Mouse (Mus musculus) heart, adult 9 months (tissue): ENCODE data around the gene Zbtb20.
A peak's percentile ranks its signal among the peaks of the same experiment; 100 is the strongest.

Experiments used
- DNase-seq, 2 experiments: peaks; one replicate each; pipeline ENCODE4 v3.0.0; 2022; ENCODE audit warnings: low spot score in 2 of 2

Zbtb20 gene

DNA sequence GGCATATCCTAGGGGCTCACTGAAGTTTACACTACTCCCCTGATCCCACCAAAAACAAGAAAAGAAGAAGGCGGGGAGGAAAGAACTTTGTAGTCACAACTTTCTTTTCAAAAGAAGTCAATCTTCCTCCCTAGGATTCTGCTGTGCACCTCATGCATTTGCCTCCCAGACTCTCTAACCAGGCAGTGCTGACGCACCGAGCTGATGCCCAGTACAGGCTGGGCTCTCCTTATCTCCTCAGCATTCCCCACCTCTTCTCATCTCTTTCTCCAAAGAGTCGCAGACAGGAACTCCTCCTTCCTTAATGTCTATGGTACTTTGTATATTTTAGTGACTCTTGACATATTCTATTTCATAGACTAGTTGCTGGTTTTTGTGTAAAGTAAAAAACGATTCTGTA is 638.3 kb downstream of the Zbtb20 start:
- DNase-seq: no peak

DNA sequence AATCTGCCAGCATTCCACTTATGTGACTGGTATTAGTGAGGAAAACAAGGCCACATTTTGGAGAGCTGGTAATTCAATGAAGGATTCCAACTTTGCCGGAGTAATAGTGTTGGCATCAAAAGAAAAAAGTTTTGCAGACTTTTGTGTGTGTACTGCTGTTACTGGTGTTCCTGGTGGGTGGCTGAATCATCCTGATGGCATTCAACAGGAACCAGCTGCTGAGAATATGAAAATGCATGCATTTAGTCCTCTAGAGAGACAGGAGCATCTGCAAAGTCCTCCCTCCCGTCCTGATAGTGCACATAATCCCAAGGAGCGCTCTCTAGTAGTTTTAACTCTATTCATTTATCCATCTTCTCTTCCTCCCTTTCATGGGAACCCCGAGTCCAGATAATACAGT is 639.9 kb downstream of the Zbtb20 start:
- DNase-seq: no peak

DNA sequence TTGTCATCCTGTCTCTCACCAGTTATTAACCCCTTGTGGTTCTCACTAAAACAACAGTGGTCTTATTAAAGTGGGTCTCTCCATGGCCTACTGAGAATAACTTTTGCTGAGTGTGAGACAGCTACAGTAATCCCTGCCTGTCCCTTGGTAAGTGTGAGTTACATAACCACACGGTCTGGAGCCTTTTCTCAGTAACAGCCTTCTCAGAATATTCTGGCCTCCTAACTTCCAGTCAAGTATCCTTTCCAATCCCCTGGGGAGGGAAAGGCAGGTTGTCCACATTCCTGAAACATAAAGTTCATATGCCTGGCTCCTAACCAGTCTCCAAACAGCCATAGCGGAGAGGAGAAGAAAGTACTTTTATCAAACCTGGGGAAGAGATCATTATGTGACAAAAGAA is 644.6 kb downstream of the Zbtb20 start:
- DNase-seq: peak in 1 of 2 experiments; percentile 33

DNA sequence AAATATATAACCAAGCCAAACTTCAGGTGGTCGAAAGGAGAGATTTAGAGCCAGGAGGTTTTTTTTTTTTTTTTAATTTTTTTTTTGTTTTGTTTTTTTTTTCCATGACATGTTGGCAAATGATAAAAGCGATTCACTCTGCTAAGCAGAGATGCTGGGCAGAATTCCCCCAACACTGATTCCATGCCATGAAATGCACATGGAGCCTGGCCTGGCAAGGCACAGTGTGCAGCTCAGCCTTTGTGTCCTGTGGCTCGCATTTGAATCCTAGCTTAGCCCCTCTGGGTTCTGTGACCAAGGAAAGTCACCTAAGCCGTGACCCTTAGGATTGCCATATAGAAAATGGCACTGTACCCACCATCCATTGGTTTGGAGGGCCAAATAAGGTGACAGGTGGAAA is 646.8 kb downstream of the Zbtb20 start:
- DNase-seq: no peak

- DNase-seq: no peak
Observed at GRCm38 (mm10) chr16:43524179-43524578, 648.5 kb downstream of the Zbtb20 start.

- DNase-seq: no peak
Observed at GRCm38 (mm10) chr16:43525624-43526023, 649.9 kb downstream of the Zbtb20 start.

DNA sequence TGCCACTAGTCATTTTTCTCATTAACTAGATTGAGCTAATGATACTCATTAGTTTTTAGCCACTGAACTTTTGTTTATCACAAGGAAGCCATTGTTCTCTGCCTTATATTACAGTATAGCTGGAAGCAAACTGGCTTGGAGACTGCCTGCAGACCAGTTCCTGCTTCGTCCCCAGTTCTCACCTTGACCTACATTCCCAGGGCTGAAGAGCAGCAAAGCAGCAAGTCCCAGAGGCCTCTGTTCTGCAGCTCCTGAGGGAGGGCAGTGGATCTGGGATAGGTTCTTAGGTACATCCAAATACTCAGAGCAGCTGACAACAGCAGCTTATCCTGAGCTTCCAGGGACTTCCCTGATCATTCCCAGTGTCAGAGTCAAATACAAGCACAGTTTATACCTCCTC is 652.6 kb downstream of the Zbtb20 start:
- DNase-seq: no peak

- no peak for DNase-seq
Observed at GRCm38 (mm10) chr16:43531328-43531727, 655.6 kb downstream of the Zbtb20 start.

DNA sequence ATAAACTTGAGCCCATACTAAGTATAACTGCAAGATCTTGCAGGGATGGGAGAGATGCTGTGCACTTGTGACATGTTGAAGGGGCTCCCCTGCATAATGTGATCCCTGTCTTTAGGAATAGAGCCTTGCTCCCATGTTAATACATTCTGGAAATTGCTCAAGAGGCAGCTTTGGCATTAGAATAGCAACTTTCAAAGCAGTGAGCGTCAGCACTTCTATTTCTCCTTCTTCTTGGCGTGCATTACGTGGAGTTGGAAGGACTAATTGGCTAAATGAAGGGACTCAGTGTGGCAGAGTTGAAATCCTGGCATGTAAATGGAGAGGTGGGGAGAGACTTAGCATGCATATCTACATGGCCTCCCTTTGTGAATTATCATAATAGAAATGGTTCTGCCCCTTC is 658.4 kb downstream of the Zbtb20 start:
- DNase-seq: no peak

GRCm38 (mm10) chr16:43535912-43536311 is 660.2 kb downstream of the Zbtb20 start:
- no peak for DNase-seq

DNA sequence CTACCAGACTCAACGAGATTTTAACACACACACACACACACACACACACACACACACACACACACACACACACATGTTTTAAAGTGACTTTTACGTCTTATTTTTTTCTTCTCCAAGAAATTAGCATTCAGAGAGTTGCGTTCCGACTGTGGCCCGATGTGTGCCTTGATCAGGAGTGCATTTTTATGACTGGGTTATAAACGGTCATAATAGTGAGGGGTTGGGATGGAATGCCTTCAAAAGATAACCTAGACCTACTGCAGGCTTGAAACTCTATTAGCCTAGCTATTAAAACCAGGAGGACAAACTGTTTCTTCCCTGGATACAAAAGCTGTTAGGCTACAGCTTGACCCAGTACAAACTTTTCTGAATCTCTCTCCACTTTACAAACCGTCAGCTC is 661.5 kb downstream of the Zbtb20 start:
- no peak for DNase-seq

DNA sequence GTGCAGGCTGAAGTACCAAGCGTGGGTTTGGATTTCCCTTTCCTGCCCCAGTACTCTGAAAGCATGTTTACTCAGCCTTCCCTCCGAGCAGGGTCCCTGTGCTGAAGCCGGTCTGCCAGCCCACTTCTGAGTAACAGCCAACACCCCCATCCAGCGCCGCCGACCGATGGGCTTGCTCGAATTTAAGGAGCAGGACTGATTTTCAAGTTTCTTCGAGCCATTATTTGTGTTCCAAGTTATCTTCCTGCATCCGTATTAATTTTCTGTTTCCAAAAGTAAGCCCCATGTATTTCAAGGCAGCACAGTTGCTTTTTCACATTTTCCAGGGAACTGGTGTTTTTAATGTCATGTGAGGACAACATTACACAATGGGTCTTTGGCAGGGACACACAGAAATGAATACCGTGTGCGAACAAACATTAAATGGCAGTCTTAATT is 664.0 kb downstream of the Zbtb20 start:
- peak; percentile 63 to 80 for DNase-seq

DNA sequence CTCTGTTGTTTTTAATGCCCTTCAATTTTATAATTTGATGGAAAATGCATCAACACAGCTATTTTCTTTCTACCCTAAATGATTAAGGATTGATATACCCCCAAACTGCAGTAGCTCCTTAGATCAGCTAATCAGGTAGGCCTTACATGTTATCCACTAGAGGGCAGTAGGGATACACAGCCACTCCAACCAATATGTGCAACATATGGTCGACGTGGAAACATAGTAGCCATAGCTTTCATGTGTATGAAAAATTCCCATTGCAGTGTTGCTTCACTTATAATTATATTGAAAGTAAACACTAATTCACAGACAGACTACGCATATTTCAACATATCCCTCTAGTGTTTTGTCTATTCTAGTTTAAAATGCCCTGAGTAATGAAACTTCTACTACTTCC is 664.4 kb downstream of the Zbtb20 start:
- peak in 1 of 2 experiments; percentile 49 for DNase-seq

GRCm38 (mm10) chr16:43540546-43541167 is 665.0 kb downstream of the Zbtb20 start:
- DNase-seq: peak in 1 of 2 experiments; percentile 40

DNA sequence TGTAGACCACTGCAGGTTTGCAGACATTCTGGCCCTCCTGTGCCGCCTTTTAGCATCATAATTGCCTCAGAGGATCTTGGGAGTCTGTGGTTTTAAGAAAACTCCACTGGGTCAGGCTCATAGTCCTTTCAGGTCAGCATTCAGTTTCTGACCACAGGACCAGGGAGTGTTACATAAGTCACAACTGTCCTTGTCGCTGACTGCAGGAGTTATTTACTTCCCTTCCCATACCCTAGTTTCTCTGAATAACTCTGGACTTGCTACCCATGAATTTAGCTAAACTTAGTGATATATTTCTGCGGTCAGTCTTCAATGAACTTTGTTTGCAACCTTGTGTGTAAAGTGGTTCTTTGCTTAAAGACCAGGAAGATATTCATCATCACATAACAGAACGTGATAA is 669.6 kb downstream of the Zbtb20 start:
- no peak for DNase-seq

- peak; percentile 37 to 53 for DNase-seq
Observed at GRCm38 (mm10) chr16:43547323-43548180, 671.9 kb downstream of the Zbtb20 start.

DNA sequence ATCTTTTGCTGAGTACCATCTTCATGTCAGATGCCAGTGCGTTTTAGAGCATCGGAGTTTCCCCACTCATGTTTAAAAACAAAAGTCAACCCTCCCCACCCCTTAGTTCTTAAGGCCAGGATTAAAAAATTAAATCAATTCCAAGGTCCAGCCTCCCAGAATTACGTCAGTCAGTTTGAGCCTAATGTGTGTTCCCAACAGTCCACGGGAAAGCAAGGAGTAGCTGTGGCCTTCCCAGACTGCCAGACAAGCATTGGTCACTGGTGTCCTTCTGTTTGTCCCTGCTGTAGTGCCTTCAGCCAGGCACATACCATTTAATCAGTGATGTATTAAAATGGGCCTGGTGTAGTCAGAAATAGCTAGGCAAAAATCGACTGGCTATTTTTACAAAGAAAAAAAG is 673.1 kb downstream of the Zbtb20 start:
- peak; percentile 64 to 66 for DNase-seq

DNA sequence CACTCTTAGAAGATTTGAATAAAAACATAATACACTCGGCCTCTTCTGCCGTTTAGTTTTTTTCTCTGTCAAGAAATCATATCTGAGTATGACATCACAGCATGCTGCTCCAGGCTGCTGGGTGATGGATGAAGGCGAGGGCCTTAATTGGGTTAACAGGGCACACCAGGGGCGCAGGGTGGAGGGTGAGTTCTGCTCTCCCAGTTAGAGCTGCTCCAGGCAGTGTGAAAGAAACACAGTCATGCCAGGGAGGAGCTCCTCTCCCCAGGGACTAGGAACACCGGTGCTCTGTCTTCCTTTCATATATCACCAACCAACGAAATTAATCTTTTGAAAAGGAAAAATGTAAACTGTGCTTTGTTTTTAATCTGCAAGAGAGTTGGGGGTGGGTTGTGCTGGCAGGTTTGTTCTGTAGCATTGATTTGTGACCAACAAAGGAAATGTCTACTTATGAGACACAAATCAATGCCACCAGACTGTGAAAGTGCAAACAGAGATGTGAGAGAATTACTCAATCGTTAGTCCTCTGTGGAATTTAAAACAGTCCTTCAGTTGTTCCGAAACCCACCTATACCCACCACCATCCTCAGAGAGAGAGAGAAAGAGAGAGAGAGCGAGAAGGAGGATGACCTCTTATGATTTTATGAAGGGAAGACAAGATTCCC is 673.9 kb downstream of the Zbtb20 start:
- peak in 1 of 2 experiments; percentile 27 for DNase-seq

DNA sequence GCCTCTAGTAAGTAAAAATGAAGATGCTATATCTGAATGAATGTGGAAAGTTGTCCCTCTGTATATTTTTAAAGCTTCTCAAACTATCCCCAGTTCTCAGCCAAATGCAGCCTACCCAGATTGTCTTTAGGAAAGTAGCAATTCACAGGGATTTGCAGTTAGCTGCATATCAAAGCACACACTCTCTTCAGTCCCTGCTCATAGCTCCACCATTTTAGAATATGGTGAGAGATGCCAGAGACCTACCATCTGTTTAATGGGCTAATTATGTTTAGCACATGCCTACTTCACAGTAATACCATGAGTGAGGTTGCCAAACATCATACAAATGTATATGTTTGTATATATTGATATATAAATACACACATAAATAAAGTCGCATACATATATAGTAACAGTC is 676.8 kb downstream of the Zbtb20 start:
- DNase-seq: no peak

GRCm38 (mm10) chr16:43557385-43557784 is 681.7 kb downstream of the Zbtb20 start:
- peak in 1 of 2 experiments; percentile 32 for DNase-seq

GRCm38 (mm10) chr16:43561330-43561729 is 685.6 kb downstream of the Zbtb20 start:
- no peak for DNase-seq

DNA sequence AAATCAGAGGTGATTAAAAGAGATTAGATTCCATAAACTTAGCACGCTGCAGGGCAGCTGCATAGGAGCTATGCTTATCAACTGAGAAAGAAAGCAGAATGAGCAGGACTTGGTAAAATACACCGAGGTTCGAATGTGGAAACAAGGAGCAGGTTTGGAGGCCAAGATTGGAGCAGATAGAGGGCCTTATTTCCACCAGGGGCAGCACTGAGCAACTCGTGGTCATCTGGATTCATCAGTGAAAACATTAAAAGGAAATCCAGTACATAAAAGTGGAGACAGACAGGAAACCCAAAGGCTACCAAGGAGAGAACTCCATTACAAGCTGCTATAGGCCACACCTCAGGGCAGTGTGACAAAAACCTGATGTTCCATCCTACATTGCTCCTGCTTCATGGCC is 686.3 kb downstream of the Zbtb20 start:
- no peak for DNase-seq

DNA sequence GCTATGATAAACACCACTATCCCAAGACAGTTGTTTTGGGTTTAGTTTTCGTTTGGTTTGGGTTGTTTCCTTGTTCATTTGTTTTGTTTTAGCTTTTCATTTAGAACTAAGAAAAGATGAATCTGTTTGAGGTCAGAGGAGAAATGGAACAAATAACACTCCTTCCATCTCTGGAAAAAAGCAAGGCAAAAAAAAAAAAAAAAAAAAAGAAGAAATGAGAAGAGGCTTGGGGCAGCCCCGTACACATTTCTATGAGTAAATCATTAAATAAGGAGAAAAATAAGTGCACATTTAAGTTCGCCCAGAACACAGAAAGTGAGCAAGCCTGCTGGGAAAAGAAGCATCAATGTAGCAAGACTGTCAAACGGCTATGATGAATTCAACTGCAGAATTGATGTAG is 690.2 kb downstream of the Zbtb20 start:
- DNase-seq: no peak
